Mouse (Mus musculus): ENCODE data around the gene Prlh. TPM values are rescaled to one million over a fixed set of nuclear protein-coding genes. Genes with fewer than 3 reads are reported as not detected.

Gene Prlh
- polyA plus RNA-seq (2014; fragmentation: Illumina TruSeq; extraction: RNeasy Lipid Tissue Mini Kit (QIAGEN cat#74804); ENCODE audit: low read depth, low replicate concordance), result not detected

GRCm38 (mm10) chr1:90952808-90953207 lies at the start of gene Prlh:
TSS of gene Prlh (plus strand) at chr1:90953108.

DNA sequence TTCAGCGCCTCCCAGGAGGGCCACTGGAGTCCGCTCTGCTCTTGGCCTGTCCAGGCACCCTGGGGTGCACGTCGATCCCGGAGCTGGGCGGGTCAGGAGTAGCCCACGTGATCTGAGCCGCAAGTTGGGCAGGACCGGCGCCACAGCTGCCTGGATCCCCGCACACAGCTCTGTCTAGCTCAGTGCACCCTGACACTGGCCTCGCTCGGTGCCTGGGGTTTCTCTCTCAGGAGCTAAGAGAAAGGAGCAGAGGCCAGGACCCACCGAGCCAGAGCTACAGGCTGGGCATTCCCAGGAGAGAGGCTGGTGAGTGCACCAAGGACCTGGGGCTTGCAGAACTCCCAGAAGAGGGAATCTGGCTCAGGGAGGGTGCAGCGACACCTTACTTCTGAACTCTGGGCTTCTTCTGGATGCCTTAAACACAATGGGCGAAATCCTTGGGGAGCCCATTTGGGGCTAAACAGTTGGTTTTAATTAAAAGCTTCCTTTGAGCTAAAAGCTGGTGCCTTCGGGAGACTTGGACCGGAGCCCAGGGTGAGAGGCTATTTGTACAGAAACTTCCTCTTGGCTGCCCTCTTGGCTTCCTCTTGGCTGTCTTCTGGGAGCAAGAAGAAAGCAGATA lies 37.8 kb upstream of the Prlh start, which contains the start of gene Mlph:
Gene Mlph, plus strand, starts transcription at position 138 of the 622 bp plus-strand sequence.

GRCm38 (mm10) chr1:90969347-90969784 lies 16.5 kb downstream of the Prlh start, which contains the start of gene Rab17:
TSS of gene Rab17 (minus strand) at chr1:90969661.

GRCm38 (mm10) chr1:90998268-90998890 lies 45.5 kb downstream of the Prlh start, which contains the start of gene Lrrfip1:
TSS of gene Lrrfip1 (plus strand) at chr1:90998737.

Other genes with a start within 250 kb of the Prlh start
- gene Col6a3, start 109.1 kb upstream of the Prlh start, polyA plus RNA-seq (2014; fragmentation: Illumina TruSeq; extraction: RNeasy Lipid Tissue Mini Kit (QIAGEN cat#74804); ENCODE audit: low read depth, low replicate concordance), result 18.6 TPM
- gene Mlph, start 38.0 kb upstream of the Prlh start, polyA plus RNA-seq (2014; fragmentation: Illumina TruSeq; extraction: RNeasy Lipid Tissue Mini Kit (QIAGEN cat#74804); ENCODE audit: low read depth, low replicate concordance), result 0.58 TPM
- gene Rab17, start 16.6 kb downstream of the Prlh start, polyA plus RNA-seq (2014; fragmentation: Illumina TruSeq; extraction: RNeasy Lipid Tissue Mini Kit (QIAGEN cat#74804); ENCODE audit: low read depth, low replicate concordance), result not detected
- gene Lrrfip1, start 45.6 kb downstream of the Prlh start, polyA plus RNA-seq (2014; fragmentation: Illumina TruSeq; extraction: RNeasy Lipid Tissue Mini Kit (QIAGEN cat#74804); ENCODE audit: low read depth, low replicate concordance), result 49.0 TPM
- gene Rbm44, start 192.0 kb downstream of the Prlh start, polyA plus RNA-seq (2014; fragmentation: Illumina TruSeq; extraction: RNeasy Lipid Tissue Mini Kit (QIAGEN cat#74804); ENCODE audit: low read depth, low replicate concordance), result 0.12 TPM
- gene Ramp1, start 226.7 kb downstream of the Prlh start, polyA plus RNA-seq (2014; fragmentation: Illumina TruSeq; extraction: RNeasy Lipid Tissue Mini Kit (QIAGEN cat#74804); ENCODE audit: low read depth, low replicate concordance), result 2.0 TPM

All from adrenal gland, adult 10 weeks (tissue).